Mouse (Mus musculus) limb, embryonic 14.5 days (tissue): ENCODE results near the gene Dlg2. TPM values are rescaled to one million over a fixed set of nuclear protein-coding genes. Genes with fewer than 3 reads are reported as not detected.
A peak's percentile ranks its signal among the peaks of the same experiment; 100 is the strongest.

Experiments used
- ATAC-seq: fragments of 200-750 bp; cut with Nextera tagmentation; 2 replicates; pipeline ENCODE4 v1.8.0; 2017; ENCODE audit warnings: low read depth, moderate number of reproducible peaks, moderate TSS enrichment; ENCODE audit not compliant: low FRiP score
- DNase-seq: peaks from one replicate; pipeline ENCODE4 v3.0.0-alpha.2; 2015; ENCODE audit warnings: low spot score
- H3K27ac ChIP-seq: fragments of 300-500 bp; sonication (generic); replicated peaks from 2 replicates; pipeline ENCODE4 v1.5.1; 2014; ENCODE audit warnings: low read depth, mild to moderate bottlenecking, low read length, moderate library complexity, mixed read lengths
- H3K27me3 ChIP-seq: fragments of 300-500 bp; sonication (generic); 2 replicates; pipeline ENCODE4 v1.6.1; 2014; ENCODE audit warnings: low read length, mixed read lengths; ENCODE audit not compliant: control insufficient read depth, insufficient read depth
- H3K36me3 ChIP-seq: fragments of 300-500 bp; sonication (generic); 2 replicates; pipeline ENCODE4 v1.6.1; 2014; ENCODE audit warnings: mild to moderate bottlenecking, low read length, moderate library complexity, mixed read lengths; ENCODE audit not compliant: control insufficient read depth, insufficient read depth
- H3K4me1 ChIP-seq: fragments of 300-500 bp; sonication (generic); 2 replicates; pipeline ENCODE4 v1.6.1; 2014; ENCODE audit warnings: antibody characterized with exemption, low read length, mixed read lengths; ENCODE audit not compliant: control insufficient read depth, insufficient read depth
- H3K4me2 ChIP-seq: fragments of 300-500 bp; sonication (generic); replicated peaks from 2 replicates; pipeline ENCODE4 v1.6.1; 2014; ENCODE audit warnings: low read depth, mild to moderate bottlenecking, low read length, moderate library complexity; ENCODE audit not compliant: severe bottlenecking
- H3K4me3 ChIP-seq: fragments of 300-500 bp; sonication (generic); replicated peaks from 2 replicates; pipeline ENCODE4 v1.5.1; 2014; ENCODE audit warnings: low read length
- H3K9ac ChIP-seq: fragments of 300-500 bp; sonication (generic); 2 replicates; pipeline ENCODE4 v1.6.1; 2014; ENCODE audit warnings: mild to moderate bottlenecking, low read depth, low read length, moderate library complexity; ENCODE audit not compliant: severe bottlenecking
- H3K9me3 ChIP-seq: fragments of 300-500 bp; sonication (generic); 2 replicates; pipeline ENCODE4 v1.6.1; 2016; ENCODE audit warnings: low read length; ENCODE audit not compliant: control insufficient read depth
- POLR2A ChIP-seq: fragments of 200-500 bp; IDR thresholded peaks from 2 replicates; pipeline ENCODE4 v1.8.0; 2012; ENCODE audit warnings: inconsistent platforms, mild to moderate bottlenecking, moderate library complexity, borderline replicate concordance; ENCODE audit not compliant: insufficient read depth, insufficient read length; ENCODE audit errors: extremely low read depth
- WGBS: fragments of 180-500 bp; shearing (Covaris S2); extraction: QIAGEN DNeasy Blood & Tissue Kit; methylation state at CpG from one replicate; pipeline ENCODE4 v1.1.7; 2014; 5-methylcytosine and 5-hydroxymethylcytosine counted together
- polyA plus RNA-seq, 2 experiments: library from polyadenylated mRNA; depleted of rRNA in 1 of 2; stranded (reverse) in 1 of 2; unstranded in 1 of 2; fragments of >200 nt; fragmentation: Nextera tagmentation in 1 of 2; extraction: Ambion mirVana in 1 of 2; gene quantifications; 2 replicates each; pipeline versions ENCODE4 v1.2.1 to v1.2.3; 2012 to 2014

The Dlg2 gene
- polyA plus RNA-seq, 2 experiments = 4.6 to 7.3 TPM

DNA sequence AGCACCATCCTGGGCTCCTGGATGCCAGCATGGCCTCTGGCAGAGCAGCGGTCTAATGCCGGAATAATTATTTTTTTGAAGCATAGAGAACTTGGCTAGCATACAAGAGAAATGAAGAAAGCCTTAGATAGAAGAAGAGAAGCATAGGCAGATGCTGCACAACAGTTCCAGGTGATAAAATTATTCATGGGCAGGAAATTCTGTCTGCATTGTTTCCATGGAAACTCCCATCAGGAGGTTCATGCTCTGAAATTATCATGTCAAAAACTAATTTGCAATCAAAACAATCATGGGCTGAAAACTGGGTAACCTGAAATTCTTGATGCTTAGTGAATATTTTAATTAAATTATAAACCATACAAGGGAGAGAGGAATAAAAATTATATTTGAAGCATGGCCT is 1624.4 kb downstream of the Dlg2 start:
- ATAC-seq (no peak), DNase-seq (no peak)
- WGBS = 91% methylated on average over 2 of the region's 2 CpGs
- Histone ChIP-seq H3K4me3 (no peak overlapping the region), H3K36me3 (no peaks in the 10 kb centered on the region), H3K4me1 (no peaks in the 10 kb centered on the region), H3K9ac (no peak overlapping the region), H3K9me3 (no peaks in the 10 kb centered on the region), H3K27ac (no peak overlapping the region), H3K27me3 (peaks cover 4% of the 10 kb centered on the region; the same call in 1 of the 2 replicates), H3K4me2 (no peak overlapping the region)
- no peak for TF ChIP-seq POLR2A

DNA sequence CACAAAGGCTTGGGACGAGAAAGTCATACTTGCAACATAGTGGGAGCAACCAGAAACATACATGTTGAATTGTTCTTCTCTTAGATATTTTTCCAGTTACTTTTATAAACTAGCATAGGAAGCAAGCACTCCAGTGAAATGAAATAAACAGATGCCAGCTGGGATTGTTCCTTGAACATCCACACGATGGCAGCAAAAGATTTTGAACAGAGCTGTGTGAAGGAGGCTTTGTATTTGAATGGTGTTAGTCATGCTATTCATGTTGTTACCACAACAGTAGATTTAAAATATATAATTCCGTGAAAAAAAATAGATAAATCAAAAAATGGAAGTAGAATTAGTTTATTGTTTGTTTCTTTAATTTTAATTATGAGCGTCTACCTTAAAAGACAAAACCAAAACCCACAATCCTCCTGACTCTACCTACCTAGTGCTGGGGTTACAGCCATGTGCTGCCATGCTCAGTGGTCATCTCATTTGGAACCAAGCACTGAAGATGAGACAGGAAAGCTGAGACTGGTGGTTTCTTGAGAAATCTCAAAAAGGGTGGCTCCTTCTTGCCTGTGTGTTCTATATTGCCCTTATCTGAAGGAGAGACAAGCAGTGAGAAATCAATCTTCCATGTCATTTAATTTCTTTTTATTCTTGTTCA is 1626.5 kb downstream of the Dlg2 start:
- H3K27me3 ChIP-seq = peaks cover 4% of the 10 kb centered on the region; the same call in 1 of the 2 replicates
- ATAC-seq (peak; percentile 57; the same call in 1 of the 2 replicates), DNase-seq (peak; percentile 86)
- no peak overlapping the region for H3K4me2 ChIP-seq
- H3K9ac ChIP-seq = no peak overlapping the region
- no peaks in the 10 kb centered on the region for H3K9me3 ChIP-seq
- no peaks in the 10 kb centered on the region for H3K4me1 ChIP-seq
- H3K4me3 ChIP-seq = no peak overlapping the region
- TF ChIP-seq POLR2A = no peak
- no peak overlapping the region for H3K27ac ChIP-seq
- H3K36me3 ChIP-seq = no peaks in the 10 kb centered on the region
- 16% methylated on average over 4 of the region's 4 CpGs for WGBS

DNA sequence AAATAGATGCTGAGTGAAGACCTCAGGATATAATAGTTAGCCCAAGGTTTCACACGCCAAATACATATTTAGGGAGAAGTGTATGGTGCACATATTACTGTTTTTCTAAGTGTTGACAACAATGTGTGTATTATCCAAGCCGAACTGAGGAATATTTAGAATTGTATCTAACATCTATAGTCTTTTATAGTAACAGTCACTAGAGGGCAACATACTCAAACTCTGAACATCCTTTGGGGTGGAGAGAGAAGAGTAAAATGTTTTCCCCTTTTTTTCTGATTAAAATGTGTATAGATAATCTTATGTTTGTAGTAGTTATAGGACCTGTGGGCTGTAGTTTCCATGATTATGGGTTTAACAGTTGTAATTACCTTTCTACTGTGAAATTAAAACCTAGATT is 1629.0 kb downstream of the Dlg2 start:
- Histone ChIP-seq H3K9me3 (no peaks in the 10 kb centered on the region), H3K4me1 (no peaks in the 10 kb centered on the region), H3K27ac (no peak overlapping the region), H3K4me3 (no peak overlapping the region), H3K36me3 (no peaks in the 10 kb centered on the region), H3K27me3 (peaks cover 4% of the 10 kb centered on the region; the same call in 1 of the 2 replicates), H3K9ac (no peak overlapping the region), H3K4me2 (no peak overlapping the region)
- WGBS = 36% methylated on average over 2 of the region's 2 CpGs
- DNase-seq = peak; percentile 56
- no peak for TF ChIP-seq POLR2A
- no peak for ATAC-seq

DNA sequence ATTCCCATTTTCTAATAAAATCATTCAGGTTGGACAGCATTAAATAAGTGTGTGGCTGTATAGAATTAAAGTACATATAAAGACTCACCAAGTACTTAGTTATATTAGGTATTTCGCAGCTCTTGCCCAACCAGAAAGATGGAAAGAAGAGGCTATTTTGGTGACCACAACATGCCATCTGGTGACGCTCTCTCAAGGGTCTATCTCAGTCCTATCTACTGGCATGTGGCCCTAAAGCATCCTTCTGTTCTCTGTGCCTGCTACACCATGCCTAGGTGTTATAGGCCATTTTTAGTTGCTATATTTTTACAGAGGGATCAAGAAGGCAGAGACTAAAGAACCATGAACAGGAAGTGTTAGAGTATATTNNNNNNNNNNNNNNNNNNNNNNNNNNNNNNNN is 1629.5 kb downstream of the Dlg2 start:
- Histone ChIP-seq H3K9me3 (no peaks in the 10 kb centered on the region), H3K27me3 (peaks cover 4% of the 10 kb centered on the region; the same call in 1 of the 2 replicates), H3K9ac (no peak overlapping the region), H3K4me1 (no peaks in the 10 kb centered on the region), H3K36me3 (no peaks in the 10 kb centered on the region), H3K4me2 (no peak overlapping the region), H3K27ac (no peak overlapping the region), H3K4me3 (no peak overlapping the region)
- 85% methylated on average over 2 of the region's 2 CpGs for WGBS
- DNase-seq = no peak
- no peak for ATAC-seq
- TF ChIP-seq POLR2A = no peak

DNA sequence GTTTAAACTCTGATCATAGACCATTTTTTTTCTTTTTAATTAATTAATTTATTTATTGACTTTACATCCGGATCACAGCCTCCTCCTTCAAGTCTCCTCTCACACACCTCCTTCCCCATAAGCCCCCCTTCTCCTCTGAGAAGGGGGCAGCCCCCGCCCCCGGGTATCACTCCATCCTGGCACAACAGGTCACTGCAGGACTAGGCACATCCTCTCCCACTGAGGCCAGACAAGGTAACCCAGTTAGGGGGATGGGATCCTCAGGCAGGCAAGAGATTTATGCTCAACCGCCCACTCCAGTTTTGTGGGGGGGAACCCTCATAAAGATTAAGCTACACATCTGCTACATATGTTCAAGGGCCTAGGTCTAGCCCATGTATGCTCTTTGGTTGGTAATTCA is 1636.6 kb downstream of the Dlg2 start:
- no peak for TF ChIP-seq POLR2A
- no peak overlapping the region for H3K27ac ChIP-seq
- WGBS = 82% methylated on average over 4 of the region's 4 CpGs
- H3K36me3 ChIP-seq = no peaks in the 10 kb centered on the region
- ATAC-seq (no peak), DNase-seq (no peak)
- no peak overlapping the region for H3K4me2 ChIP-seq
- H3K4me1 ChIP-seq = no peaks in the 10 kb centered on the region
- H3K9ac ChIP-seq = no peak overlapping the region
- no peak overlapping the region for H3K4me3 ChIP-seq
- H3K9me3 ChIP-seq = no peaks in the 10 kb centered on the region
- no peaks in the 10 kb centered on the region for H3K27me3 ChIP-seq
